Mouse (Mus musculus): ENCODE results near the gene Olfr518. TPM values are rescaled to one million over a fixed set of nuclear protein-coding genes. Genes with fewer than 3 reads are reported as not detected.

Gene Olfr518
- polyA plus RNA-seq, 1 experiment, result 0.01 TPM

GRCm38 (mm10) chr7:108850429-108850828, 34.4 kb downstream of the Olfr518 start, which contains the start of gene Olfr516:
Olfr516 (minus strand) TSS chr7:108850529.
- Histone ChIP-seq H3K27me3 (ENCODE audit: control insufficient read depth) (no peaks in the 10 kb centered on the region), H3K4me3 (replicated peaks) (no peak within 1 kb of the TSS), H3K36me3 (ENCODE audit: control insufficient read depth) (no peaks in the 10 kb centered on the region), H3K9me3 (ENCODE audit: control insufficient read depth, low read length) (no peaks in the 10 kb centered on the region), H3K4me1 (ENCODE audit: control insufficient read depth) (no peaks in the 10 kb centered on the region)
- no peak for TF ChIP-seq TAL1 (IDR thresholded peaks at IDR 0.05; ENCODE audit: low read length)
- TF ChIP-seq GATA1 (IDR thresholded peaks at IDR 0.05; ENCODE audit: low read length), result no peak

Other genes with a start within 250 kb of the Olfr518 start
- gene Olfr509, start 233.1 kb downstream of the Olfr518 start, polyA plus RNA-seq (2012), result 0.02 TPM in 1 of 2 replicates, not detected in the other
- gene Olfr510, start 218.6 kb downstream of the Olfr518 start, polyA plus RNA-seq (2012), result not detected in 2 replicates
- gene Olfr512, start 171.7 kb downstream of the Olfr518 start, polyA plus RNA-seq (2012), result not detected in 2 replicates
- gene Olfr513, start 134.0 kb downstream of the Olfr518 start, polyA plus RNA-seq (2012), result not detected in 2 replicates
- gene Olfr514, start 59.0 kb downstream of the Olfr518 start, polyA plus RNA-seq (2012), result not detected in 2 replicates
- not detected in 2 replicates for gene Olfr516, start 34.5 kb downstream of the Olfr518 start, polyA plus RNA-seq (2012)
- gene Olfr517, start 12.6 kb downstream of the Olfr518 start, polyA plus RNA-seq (2012), result not detected in 2 replicates
- gene Olfr519, start 9.4 kb upstream of the Olfr518 start, polyA plus RNA-seq (2012), result not detected in 2 replicates
- not detected in 2 replicates for gene Nlrp10, start 45.2 kb upstream of the Olfr518 start, polyA plus RNA-seq (2012)
- 37.1 and 38.6 TPM in 2 replicates for gene Eif3f, start 49.4 kb upstream of the Olfr518 start, polyA plus RNA-seq (2012)
- gene Tub, start 65.3 kb upstream of the Olfr518 start, polyA plus RNA-seq (2012), result 0.01 TPM in 1 of 2 replicates, not detected in the other
- gene Ric3, start 198.3 kb upstream of the Olfr518 start, polyA plus RNA-seq (2012), result 0.07 TPM in 1 of 2 replicates, not detected in the other